Mouse (Mus musculus): ENCODE results near the gene Usp8. TPM values are rescaled to one million over a fixed set of nuclear protein-coding genes. Genes with fewer than 3 reads are reported as not detected.

The Usp8 gene
- polyA plus RNA-seq (2015; fragmentation: Nextera tagmentation; extraction: Ambion mirVana), result 39.5 and 40.8 TPM in 2 replicates

DNA sequence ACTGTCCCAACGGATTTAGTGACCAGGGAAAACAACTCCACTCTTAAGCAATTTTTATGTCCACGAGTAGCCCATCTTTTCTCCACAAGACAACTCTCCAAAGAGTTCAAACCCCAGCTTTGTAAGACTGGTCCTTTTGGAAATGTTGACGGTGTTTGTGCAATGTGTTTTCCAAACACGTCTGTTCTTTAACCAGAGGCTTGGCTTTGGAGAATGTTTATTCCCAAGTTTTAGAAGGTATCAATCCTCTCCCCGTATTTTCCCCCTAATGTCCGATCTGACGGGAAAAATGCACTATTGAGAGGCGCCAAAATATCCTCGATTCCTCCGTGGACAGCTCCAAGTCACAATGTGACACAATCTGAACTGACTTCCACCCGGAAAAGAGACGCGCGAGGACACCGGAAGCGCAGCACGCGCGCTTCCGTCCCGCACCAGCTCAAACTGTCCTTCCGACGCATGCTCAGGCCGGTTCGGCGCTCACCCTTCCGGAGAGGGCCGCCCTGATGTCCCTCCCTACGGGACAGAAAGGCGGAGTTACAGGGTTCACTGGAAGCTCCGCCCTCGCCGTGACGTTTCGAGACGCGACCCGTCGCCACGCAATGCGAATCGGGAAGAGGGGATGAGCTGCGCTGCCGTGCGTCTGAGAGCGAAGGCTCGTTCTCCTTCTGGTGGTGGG lies at the start of gene Usp8:
Gene Usp8, plus strand, starts transcription at position 570 of the 679 bp plus-strand sequence.
- 3% methylated on average over 47 of the region's 47 CpGs for WGBS
- H3K9ac ChIP-seq, result peak within 1 kb of the TSS; percentile 94
- peak; percentile 96 for ATAC-seq (ENCODE audit: insufficient number of reproducible peaks, low FRiP score, low TSS enrichment, low read depth)
- 0 out of 2 replicates have a peak, but pooled peaks cover 3% of the 10 kb centered on the region for H3K36me3 ChIP-seq
- H3K4me2 ChIP-seq, result peak within 1 kb of the TSS; percentile 60
- no peaks in the 10 kb centered on the region for H3K9me3 ChIP-seq
- H3K27me3 ChIP-seq, result peaks cover 11% of the 10 kb centered on the region
- H3K4me3 ChIP-seq, result peak within 1 kb of the TSS; percentile 94
- H3K4me1 ChIP-seq, result peaks cover 7% of the 10 kb centered on the region; the same call in 1 of the 2 replicates
- peak within 1 kb of the TSS; percentile 83 for H3K27ac ChIP-seq

- no peak overlapping the region for H3K27ac ChIP-seq
- no peaks in the 10 kb centered on the region for H3K4me1 ChIP-seq
- no peaks in the 10 kb centered on the region for H3K27me3 ChIP-seq
- H3K9me3 ChIP-seq, result no peaks in the 10 kb centered on the region
- no peak for ATAC-seq (ENCODE audit: insufficient number of reproducible peaks, low FRiP score, low TSS enrichment, low read depth)
- H3K36me3 ChIP-seq, result no peaks in the 10 kb centered on the region
- no peak overlapping the region for H3K9ac ChIP-seq
- H3K4me3 ChIP-seq, result no peak overlapping the region
- no peak overlapping the region for H3K4me2 ChIP-seq
- 55% methylated on average over 4 of the region's 4 CpGs for WGBS
Measured at GRCm38 (mm10) chr2:126663481-126663880, 43.6 kb upstream of the Usp8 start.

DNA sequence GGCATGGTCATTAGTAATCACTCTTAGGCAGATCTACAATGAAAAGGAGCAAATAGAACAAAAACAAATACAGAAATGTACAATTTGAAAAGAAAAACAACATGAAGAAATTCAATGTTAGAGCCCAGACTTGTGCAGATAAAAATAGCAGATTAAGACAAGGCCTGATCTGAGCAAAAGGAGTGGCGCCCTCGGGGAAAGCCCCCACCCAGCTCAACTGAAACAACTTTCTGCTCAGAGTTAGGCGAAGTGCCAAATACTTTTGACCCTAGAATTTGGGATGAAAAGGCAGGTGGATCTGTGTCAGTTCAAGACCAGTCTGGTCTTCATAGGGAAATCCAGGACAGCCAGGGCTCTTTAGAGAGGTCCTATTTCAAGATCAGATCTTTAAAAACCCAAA lies 41.1 kb upstream of the Usp8 start:
- Histone ChIP-seq H3K4me3 (no peak overlapping the region), H3K4me2 (no peak overlapping the region), H3K4me1 (no peaks in the 10 kb centered on the region), H3K9ac (no peak overlapping the region), H3K36me3 (no peaks in the 10 kb centered on the region), H3K27ac (0 out of 2 replicates have a peak overlapping the region, but pooled peaks have one; percentile 43), H3K27me3 (no peaks in the 10 kb centered on the region), H3K9me3 (no peaks in the 10 kb centered on the region)
- 67% methylated on average over 3 of the region's 3 CpGs for WGBS
- no peak for ATAC-seq (ENCODE audit: insufficient number of reproducible peaks, low FRiP score, low TSS enrichment, low read depth)

- no peak overlapping the region for H3K27ac ChIP-seq
- H3K36me3 ChIP-seq, result no peaks in the 10 kb centered on the region
- no peak overlapping the region for H3K4me3 ChIP-seq
- no peak overlapping the region for H3K9ac ChIP-seq
- no peaks in the 10 kb centered on the region for H3K9me3 ChIP-seq
- peaks cover 11% of the 10 kb centered on the region for H3K4me1 ChIP-seq
- H3K4me2 ChIP-seq, result no peak overlapping the region
- no peak for ATAC-seq (ENCODE audit: insufficient number of reproducible peaks, low FRiP score, low TSS enrichment, low read depth)
- WGBS, result 89% methylated on average over 5 of the region's 5 CpGs
- no peaks in the 10 kb centered on the region for H3K27me3 ChIP-seq
Measured at GRCm38 (mm10) chr2:126668621-126669252, 38.4 kb upstream of the Usp8 start.

DNA sequence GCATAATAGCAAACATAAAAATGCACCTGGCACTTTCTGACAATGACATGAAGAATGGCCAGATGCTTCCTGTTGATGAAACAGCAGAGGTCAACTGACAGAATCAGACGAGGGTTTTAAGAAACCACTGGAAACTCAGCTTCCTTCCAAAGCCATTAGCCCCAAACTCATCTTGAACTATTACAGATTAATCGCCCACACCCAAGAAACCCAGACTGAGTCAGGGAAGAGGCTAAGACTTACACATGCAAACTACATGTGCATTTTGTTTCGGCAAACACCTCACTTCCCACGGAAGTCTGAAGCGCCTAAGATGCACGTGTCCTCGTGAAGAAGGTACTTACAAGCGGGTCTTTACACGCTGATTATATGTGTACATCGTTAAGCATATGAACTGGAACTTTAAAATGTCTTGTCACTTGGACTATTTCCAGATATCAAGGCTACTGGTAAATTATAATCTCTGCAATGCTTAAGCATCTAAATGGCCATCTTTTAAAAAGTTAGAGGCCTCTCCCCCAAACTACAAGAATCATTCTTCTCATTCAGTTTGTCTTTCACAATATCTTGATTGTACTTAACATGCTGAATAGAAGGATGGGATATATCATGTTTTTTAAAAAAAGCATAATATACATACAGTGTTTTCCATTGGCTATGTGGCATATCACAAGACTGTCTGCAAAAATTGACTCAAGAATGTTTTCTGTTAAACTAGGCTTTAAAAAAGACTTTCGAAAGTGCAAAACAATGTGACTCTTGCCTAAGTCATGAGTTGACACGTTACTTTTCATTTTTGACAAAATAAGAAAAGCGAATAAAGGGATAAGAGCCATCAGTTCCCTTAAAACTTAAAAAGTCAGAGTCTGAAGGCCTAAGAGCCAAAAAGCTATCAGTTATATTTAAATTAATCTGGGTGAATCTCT lies 33.5 kb upstream of the Usp8 start:
- Histone ChIP-seq H3K9ac (peak overlapping the region; percentile 97), H3K9me3 (no peaks in the 10 kb centered on the region), H3K4me1 (peaks cover 15% of the 10 kb centered on the region), H3K36me3 (0 out of 2 replicates have a peak, but pooled peaks cover 3% of the 10 kb centered on the region), H3K27ac (peak overlapping the region; percentile 100), H3K4me2 (peak overlapping the region; percentile 61), H3K27me3 (no peaks in the 10 kb centered on the region), H3K4me3 (peak overlapping the region; percentile 90)
- ATAC-seq (ENCODE audit: insufficient number of reproducible peaks, low FRiP score, low TSS enrichment, low read depth), result no peak
- 54% methylated on average over 13 of the region's 13 CpGs for WGBS

DNA sequence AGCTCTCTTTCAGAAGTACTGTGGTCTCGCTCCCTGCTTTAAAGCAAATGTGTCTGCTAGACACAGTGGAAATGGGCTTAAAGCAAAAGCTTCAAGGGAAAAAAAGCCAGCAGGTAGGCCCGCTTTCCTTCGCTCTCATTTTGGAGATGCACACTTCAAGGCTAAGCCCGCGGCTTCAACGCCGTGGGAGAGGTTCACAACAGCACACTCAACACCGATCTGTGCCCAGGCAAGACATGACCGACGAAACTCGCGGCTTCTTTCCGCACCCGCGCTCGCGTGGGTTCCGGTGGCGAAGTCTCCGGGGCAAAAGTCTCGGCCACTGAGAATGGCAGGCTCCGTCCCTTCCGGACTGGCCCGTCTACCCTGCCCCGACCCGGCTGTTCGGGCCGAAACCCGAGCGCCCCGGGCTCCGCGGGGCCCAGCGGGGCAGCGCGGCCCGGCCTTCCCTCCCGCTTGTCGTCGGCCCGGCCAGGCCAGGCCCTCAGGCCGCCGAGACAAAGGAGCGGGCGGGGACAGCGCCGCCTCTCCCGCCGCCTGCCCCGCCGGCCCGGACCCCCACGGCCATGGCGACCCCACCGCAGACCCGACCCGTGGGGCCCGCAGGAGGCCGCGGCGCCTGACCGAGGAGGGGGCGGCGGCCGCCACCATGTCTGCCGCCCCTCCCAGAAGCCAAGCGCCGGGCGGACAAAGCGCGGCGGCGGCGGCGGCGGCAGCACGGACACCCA lies 32.5 kb upstream of the Usp8 start:
- H3K36me3 ChIP-seq, result 0 out of 2 replicates have a peak, but pooled peaks cover 3% of the 10 kb centered on the region
- H3K27ac ChIP-seq, result peak overlapping the region; percentile 100
- WGBS, result under 1% methylated on average over 63 of the region's 77 CpGs
- peak; percentile 65 for ATAC-seq (ENCODE audit: insufficient number of reproducible peaks, low FRiP score, low TSS enrichment, low read depth)
- H3K9ac ChIP-seq, result peak overlapping the region; percentile 97
- H3K4me3 ChIP-seq, result peak overlapping the region; percentile 90
- H3K27me3 ChIP-seq, result no peaks in the 10 kb centered on the region
- H3K9me3 ChIP-seq, result no peaks in the 10 kb centered on the region
- peaks cover 15% of the 10 kb centered on the region for H3K4me1 ChIP-seq
- H3K4me2 ChIP-seq, result peak overlapping the region; percentile 61

DNA sequence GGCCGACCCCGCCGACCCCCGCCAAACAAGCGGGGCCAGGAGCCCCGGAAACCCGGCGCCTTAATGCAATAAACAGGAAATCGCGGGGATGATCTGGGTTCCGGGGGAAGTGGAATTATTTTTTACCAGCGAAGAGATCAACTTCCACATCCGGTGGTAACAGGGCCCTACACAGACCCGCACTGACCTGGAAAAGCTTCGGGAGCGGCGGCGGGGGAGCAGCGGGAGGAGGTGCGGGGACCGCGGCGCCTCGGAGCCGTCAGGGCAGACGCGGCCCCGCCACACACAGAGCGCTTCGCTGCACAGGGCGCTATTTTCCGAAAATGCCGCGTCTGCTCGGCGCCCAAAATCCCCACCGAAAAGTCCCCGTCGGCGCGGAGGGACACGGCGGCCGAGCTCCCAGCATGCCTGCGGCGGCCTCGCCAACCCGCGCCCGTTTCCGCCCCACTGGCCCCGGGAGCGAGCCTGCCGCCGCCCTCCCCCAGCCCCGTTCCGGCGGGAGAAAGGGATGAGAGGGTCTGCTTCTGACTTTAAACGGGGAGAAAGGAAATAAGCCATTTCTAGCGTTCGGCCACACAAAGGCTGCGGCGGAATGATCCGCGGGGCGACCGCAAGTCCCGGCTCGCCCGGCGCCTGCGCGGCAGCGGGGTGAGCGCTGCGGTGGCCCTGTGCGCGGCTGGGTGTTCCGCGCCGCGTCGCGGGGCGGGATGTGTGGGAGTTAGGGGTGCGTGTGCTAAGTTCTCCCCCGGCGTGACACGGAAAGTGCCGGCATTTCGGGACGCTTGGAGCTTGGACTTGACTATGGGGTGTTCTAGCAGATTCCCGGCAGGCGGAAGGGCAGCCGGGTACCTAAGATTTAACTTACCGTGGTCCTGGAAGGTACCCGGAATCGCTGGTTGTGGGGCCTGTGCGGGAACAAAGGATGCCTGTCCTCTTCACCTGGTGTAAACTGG lies 31.7 kb upstream of the Usp8 start:
- peak overlapping the region; percentile 100 for H3K27ac ChIP-seq
- H3K27me3 ChIP-seq, result no peaks in the 10 kb centered on the region
- peak overlapping the region; percentile 90 for H3K4me3 ChIP-seq
- no peaks in the 10 kb centered on the region for H3K9me3 ChIP-seq
- H3K4me1 ChIP-seq, result peaks cover 15% of the 10 kb centered on the region
- H3K36me3 ChIP-seq, result 0 out of 2 replicates have a peak, but pooled peaks cover 6% of the 10 kb centered on the region
- WGBS, result under 1% methylated on average over 96 of the region's 99 CpGs
- H3K9ac ChIP-seq, result peak overlapping the region; percentile 97
- peak; percentile 90 for ATAC-seq (ENCODE audit: insufficient number of reproducible peaks, low FRiP score, low TSS enrichment, low read depth)
- peak overlapping the region; percentile 61 for H3K4me2 ChIP-seq

DNA sequence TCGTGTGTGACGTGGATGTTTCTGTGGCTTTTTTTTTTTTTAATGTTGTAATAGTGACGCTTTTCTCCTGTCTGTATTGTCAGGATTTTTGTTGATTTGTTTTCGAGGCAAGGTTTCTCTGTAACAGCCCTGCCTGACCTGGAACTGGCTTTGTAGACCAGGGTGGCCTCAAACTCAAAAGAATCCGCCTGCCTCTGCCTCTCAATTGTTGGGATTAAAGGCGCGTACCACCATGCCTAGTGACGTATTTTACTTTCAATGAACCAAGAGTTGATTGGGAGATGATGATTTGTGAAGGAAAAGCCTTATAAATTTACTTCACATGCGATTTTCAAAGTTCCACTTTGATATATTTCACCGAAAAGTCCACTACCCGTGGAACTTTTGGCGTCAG lies 31.0 kb upstream of the Usp8 start, which contains the start of gene Gabpb1:
Gene Gabpb1, minus strand, starts transcription at position 216 of the 394 bp plus-strand sequence.
- H3K27me3 ChIP-seq, result no peaks in the 10 kb centered on the region
- no peaks in the 10 kb centered on the region for H3K9me3 ChIP-seq
- H3K4me3 ChIP-seq, result peak within 1 kb of the TSS; percentile 90
- H3K4me2 ChIP-seq, result peak within 1 kb of the TSS; percentile 61
- H3K36me3 ChIP-seq, result 0 out of 2 replicates have a peak, but pooled peaks cover 7% of the 10 kb centered on the region
- peak within 1 kb of the TSS; percentile 100 for H3K27ac ChIP-seq
- ATAC-seq (ENCODE audit: insufficient number of reproducible peaks, low FRiP score, low TSS enrichment, low read depth), result no peak
- WGBS, result 21% methylated on average over 12 of the region's 12 CpGs
- peak within 1 kb of the TSS; percentile 97 for H3K9ac ChIP-seq
- H3K4me1 ChIP-seq, result peaks cover 15% of the 10 kb centered on the region

- Histone ChIP-seq H3K4me2 (no peak overlapping the region), H3K9me3 (no peaks in the 10 kb centered on the region), H3K36me3 (peaks cover 10% of the 10 kb centered on the region; the same call in 1 of the 2 replicates), H3K27me3 (no peaks in the 10 kb centered on the region), H3K4me3 (no peak overlapping the region), H3K27ac (no peak overlapping the region), H3K9ac (no peak overlapping the region), H3K4me1 (peaks cover 14% of the 10 kb centered on the region)
- ATAC-seq (ENCODE audit: insufficient number of reproducible peaks, low FRiP score, low TSS enrichment, low read depth), result no peak
- 89% methylated on average over 1 of the region's 1 CpGs for WGBS
Measured at GRCm38 (mm10) chr2:126677366-126677765, 29.8 kb upstream of the Usp8 start.

DNA sequence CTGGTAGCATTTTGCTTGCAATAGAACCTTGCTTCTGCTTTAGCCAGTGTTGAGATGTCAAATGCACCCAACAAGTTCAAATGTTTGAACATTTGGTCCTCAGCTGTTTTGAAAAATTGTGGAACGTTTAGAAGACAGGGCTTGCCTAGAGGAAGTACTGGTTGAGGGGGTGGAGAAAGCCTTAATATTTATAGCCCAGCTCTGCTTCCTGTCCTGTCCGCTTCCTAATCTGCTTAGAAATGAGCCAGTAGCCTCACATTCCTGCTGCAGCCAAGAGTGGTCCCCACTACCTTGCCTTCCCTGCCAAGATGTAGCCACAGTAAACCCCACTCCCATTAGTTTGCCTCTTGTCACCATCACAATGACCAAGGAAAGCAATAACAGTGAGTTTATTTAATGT lies 24.8 kb upstream of the Usp8 start:
- no peak overlapping the region for H3K4me2 ChIP-seq
- no peak overlapping the region for H3K27ac ChIP-seq
- H3K27me3 ChIP-seq, result no peaks in the 10 kb centered on the region
- ATAC-seq (ENCODE audit: insufficient number of reproducible peaks, low FRiP score, low TSS enrichment, low read depth), result no peak
- WGBS, result 71% methylated on average over 2 of the region's 2 CpGs
- H3K9me3 ChIP-seq, result no peaks in the 10 kb centered on the region
- H3K4me1 ChIP-seq, result no peaks in the 10 kb centered on the region
- no peak overlapping the region for H3K4me3 ChIP-seq
- peaks cover 26% of the 10 kb centered on the region; the same call in 1 of the 2 replicates for H3K36me3 ChIP-seq
- no peak overlapping the region for H3K9ac ChIP-seq
